Mouse (Mus musculus) right cerebral cortex, postnatal 10 days (tissue): ENCODE data around the gene Sipa1l2.

Experiments used
- DNase-seq, 2 experiments: peaks; one replicate each; pipeline ENCODE4 v3.0.0; 2021; ENCODE audit warnings: low spot score in 2 of 2

Gene Sipa1l2

DNA sequence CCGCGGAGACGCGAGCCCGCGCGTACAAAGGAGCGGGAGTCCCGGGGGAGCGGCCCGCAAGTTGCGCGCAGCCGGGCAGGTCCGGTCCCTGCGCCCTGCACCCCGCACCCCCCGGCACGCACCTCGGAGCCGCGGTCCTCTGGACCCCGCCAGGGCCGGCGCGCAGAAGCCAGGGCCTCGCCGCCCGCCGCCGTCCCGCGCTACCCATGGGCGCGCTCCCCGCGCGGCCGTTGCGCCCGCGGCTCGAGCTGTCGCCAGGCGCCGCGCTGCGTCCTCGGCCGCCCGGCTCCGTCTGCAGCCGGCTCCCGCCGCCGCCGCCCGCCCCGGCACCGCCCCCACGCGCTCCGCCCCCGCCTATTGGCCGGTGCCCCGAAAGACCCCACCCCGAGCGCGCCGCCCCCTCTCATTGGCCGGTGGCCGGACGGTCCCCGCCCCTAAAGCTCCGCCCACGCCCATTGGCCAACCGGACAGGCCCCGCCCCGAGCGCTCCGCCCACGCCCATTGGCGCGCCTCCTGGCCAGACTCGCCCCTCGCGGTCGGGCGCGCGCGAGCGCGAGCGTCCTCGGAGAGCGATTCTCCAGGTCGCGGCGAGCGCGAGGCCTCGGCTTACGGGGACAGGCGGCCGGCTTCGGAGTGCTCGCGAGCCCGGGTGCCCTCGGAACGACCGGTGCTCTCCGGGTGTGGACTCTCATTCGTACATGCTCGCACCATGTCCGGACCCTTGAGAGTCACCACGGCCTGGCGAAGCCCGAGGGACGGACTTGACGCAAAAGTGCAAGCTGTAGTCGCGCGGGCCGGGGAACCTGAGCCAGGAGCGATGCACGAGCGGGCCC lies at the start of gene Sipa1l2:
Gene Sipa1l2 (minus strand): TSS at position 276 of the 833 bp plus-strand sequence.
- DNase-seq, result peak; percentile 97 to 98

DNA sequence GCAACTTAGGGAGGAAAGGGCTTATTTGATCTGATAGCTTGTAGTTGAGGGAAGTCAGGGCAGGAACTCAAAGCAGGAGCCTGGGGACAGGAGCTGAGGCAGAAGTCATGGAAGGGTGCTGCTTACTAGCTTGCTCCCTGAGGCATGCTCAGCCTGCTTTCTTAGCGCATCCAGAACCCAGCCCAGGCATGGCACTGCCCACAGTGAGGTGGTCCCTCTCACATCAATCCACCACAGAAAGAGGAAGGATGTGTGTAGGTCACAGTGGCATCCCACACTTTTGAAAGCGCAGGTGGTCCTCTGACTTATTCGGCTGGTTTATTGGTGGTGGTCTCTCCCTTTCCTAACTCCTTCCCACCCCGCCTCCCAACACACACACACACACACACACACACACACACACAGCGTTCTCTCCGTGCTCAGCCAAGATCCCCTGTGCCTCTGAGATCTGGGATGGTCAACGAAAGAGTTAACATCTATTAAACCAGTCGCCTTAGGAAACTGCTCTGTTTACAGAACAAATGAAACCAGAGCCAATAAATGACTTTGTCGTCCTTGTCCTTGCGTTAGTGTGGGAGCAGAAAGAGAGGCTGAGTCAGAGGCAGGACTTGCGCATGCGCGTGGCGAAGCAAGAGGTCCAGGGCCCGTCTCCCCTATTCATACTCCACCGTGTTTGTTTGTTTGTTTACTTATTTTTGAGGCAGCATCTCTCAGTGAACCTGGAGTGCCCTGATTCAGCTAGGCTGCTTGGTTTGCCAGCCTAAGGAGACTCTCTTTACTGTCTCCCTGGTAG lies 49.1 kb upstream of the Sipa1l2 start:
- no peak for DNase-seq

DNA sequence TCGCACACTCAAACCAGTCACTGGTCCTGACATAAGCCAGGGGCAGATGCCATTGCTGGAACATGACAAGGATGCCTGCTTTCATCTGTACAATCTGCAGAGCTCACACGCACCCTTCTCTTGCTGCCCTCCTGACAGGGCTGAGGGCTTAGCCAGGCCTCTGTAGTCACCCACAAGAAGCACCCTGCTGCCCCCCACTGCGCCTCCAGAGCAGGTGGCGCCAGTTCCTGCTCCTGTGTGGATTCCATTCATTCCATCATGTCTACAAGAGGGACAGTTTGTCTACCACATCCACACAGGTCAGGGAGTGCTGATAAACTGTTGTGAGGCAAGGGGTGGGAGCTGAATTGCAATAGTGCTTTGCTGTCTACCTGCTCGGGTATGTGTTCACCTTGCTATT lies 47.3 kb upstream of the Sipa1l2 start:
- no peak for DNase-seq

DNA sequence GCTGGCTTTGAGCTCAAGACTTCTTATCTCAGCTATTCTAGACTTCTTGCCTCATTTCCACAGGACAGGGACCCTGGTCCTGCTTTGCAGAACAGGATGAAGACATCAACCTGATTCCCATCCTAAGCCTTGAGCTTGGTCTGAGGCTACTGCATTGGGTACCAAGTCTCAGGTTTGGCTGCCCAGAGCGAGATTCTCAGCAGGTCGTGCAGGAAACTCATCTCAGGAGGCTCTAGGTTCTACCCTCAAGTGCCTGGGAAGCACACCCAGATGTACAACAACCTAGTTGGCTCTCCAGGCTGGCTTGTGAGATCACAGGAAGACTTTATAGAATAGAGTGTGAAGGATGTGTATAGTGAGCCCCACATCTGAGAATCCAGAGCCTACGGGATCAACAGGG lies 46.4 kb upstream of the Sipa1l2 start:
- DNase-seq, result no peak

DNA sequence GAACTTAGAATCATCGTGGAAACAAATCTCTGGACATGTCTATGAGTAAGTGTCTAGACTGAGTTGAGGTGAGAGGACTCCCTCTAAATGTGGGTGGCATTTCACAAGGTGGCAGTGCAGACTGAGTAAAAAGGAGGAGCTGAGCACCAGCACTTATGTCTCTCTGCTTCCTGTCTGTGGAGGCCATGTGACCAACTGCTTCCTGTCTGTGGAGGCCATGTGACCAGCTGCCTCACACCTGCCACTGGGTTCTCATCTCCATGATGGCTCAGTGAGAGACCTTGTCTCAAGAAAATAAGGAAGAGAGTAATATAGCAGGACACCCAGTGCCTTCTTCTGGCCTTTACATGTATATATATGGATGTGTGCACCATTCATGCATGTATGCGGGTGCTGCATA lies 43.9 kb upstream of the Sipa1l2 start:
- no peak for DNase-seq

DNA sequence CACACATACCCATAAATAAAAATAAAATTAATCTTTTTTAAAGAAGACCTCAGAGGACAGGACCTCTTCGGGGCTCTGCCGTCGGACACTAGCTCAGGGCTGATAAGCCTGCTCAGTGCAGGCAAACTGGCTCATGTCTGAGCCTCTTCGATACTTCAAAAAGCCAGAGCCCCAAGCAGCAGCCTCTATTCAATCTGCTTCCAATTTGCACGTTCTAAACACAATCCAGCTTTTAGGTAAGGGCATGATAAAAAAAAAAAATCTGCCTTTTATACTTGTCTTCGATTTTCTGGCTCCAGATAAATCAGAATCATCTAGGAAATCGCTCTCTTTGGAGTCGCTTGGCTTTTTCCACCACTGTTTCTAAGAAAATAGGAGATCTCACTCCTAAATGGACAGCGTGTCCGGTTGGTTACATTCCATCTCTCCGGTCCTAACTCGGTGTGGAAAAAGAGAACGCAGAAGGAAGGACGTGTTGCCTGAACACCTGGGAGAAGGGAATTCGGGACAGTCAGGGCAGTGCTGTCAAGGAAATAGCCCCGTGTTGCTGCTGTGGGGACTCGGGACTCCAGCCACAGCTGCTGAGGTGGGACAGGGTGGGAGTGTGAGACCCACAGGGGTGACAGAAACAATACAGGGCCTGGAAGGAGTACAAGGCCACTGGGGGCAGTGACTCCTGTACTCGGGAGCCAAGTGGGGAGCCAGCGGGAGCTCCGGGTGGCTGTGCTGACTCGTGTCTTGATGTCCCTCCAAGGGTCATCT lies 42.4 kb upstream of the Sipa1l2 start:
- no peak for DNase-seq

DNA sequence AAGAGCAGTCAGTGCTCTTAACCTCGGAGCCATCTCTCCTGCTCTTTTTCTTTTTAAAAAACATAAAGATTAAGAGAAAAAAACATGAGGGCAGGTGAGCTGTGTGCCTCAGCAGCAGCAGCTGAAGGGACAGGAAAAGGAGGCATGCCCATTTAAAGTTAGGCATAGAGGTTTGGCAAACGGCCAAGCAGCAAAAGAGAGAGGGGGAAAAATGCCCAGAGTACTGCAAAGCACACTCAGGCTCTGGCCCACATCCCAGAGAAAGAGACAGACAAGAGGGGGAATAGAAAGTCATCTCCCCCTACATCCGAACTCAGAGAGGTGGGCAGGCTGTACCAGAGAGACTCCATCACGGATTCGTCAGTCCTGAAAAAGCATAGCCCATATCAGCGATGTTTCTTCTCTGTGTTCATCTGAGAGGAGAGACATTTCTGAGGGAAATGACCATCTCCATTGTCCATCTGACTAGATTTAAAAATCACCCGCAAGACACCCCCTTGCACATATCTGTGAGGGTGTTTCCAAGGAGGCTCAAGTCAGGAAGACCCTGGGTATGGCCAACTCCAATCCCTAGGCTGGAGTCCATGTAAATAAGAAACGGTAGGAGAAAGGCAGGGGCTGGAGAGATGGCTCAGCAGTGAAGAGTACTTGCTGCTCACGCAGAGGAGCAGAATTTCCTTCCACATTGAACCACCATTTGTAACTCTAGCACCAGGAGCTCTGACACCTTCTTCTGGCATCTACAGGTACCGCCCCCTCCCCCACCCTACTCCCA lies 41.6 kb upstream of the Sipa1l2 start:
- DNase-seq, result peak; percentile 67 to 73

DNA sequence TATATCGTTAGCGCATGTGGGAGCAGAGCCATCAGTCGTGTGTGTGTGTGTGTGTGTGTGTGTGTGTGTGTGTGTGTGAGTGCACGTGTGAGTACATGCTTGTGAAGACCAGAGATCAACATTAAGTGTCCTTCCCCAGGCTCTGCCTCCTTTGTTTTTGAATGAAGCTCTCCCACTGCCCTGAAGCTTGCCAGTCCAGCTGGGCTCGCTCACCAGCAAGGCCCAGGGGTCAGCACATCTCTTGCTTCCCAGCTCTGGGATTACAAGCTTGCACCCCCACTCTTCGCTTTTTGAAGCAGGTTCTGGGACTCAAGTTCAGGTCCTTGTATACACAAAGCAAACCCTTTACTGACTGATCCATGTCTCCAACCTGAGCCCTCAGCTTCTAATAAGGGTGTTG lies 40.1 kb upstream of the Sipa1l2 start:
- DNase-seq, result no peak

DNA sequence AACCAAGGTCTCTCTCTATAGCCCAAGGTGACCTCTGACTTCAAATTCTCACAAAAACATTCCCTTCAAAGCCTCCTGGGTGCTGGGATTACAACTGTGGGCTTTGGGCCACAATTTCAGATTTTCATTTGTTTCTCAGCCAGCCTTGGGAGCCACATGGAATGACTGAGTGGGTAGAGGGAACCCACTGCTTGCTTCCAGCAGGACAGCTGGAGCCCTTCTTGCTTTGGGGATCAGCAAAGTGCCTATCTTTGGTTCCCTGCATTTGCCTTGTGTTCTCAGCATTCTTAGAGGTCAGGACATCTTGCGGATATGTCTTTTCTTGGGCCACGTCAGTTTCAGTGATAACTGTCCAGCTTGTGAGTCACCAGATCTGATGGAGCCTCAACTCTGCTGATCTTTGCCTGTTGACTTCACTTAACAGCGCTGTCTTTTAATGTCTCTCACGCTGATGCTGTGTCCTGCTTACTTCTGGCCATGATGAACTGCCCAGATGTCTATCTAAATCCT lies 38.2 kb upstream of the Sipa1l2 start:
- DNase-seq, result no peak

DNA sequence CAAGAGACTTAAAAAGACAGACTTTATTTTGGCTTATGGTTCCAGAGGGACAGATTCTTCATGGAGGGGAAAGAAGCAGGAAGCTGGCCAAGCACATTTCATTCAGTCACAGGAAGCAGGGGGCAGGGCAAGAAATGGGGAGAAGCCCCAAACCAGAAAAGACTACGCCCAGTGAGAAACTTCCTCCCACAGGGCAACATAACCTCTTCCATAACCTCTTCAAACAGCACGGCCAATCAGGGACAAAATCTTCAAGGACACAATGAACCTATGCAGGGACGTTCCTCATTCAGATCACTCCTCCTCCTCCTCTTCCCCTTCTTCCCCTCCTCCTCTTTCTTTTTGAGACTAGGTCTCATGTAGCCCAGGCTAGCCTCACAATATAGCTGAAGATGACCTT lies 37.3 kb upstream of the Sipa1l2 start:
- no peak for DNase-seq

DNA sequence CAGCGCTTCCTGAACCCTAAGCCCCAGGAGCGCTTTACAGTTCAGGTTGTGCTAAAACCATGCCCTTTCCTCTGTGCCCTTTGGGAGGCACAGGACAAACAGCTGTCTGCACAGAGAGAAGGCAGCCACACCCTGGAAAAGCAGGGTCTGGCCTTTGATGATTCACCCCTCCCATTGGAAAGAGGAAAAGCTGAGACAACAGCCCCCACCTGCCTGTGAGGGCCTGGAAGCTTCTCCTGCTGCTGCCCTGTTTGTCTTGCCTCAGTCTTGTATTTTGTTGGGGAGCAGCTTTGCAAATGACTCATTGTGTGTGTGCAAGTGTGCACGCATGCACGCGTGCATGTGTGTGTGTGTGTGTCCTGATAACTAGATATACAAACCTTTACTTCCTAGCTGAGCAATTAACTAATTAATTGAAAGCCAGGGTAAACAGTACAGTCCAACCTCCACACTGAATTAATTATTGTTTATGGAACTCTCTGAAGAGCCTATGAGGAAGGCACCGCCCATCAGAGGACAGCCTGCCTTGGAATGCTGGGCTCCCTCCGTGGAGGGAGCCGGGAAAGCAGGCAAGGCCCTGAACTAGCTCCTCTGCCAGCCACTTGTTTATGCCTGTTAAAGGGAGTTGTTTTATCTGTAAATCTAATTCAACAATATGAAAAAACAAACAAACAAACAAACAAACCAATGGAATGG lies 35.4 kb upstream of the Sipa1l2 start:
- DNase-seq, result no peak

DNA sequence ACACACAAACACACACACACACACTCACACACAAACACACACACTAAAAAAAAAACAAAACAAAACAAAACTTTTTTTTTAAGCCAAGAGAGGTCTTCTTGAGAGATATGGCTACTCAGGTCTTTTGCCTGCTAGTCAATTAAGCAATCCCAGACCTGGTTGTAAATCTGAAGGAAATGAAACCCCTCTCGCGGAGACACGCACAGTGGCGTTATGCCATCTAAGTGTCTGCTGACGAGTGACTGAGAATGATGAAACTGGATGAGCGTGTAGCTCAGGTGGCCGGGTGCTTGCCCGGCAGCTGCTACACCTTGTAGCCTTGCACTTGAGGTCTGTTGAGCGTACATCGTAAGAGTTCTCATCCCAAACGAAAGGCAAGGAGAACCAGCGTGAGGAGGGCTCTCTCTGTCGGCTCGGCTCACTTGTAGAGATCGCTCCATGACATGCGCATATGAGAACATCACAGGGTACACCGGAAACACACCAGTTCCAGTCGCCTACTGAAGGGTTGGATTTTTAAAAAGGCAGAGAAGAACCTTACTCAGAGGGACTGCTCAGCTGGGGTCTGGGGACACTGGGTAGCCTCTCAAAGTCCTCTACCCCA lies 34.7 kb upstream of the Sipa1l2 start:
- DNase-seq, result no peak

DNA sequence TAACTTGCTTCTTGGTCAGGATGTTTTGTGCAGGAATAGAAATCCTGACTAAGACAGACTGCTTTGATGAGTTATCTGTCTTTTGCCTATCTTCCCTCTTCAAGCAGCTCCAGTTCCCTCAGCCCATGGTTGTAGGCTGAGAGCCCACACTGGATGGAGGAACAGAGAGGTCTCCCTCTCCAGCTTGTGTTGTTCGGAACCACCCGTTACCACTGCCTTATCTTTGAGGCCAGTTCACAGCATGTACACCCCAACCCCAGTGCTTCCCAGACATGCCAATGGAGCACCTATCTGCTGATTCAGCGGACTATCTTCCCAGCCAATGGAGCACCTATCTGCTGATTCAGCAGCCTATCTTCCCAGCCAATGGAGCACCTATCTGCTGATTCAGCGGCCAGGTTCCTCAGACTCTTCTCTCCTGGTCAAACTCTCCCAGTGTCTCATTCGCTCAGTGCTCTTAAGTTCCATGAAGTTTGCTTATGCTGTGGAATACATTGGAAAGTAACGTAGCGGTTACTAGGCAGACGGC lies 33.8 kb upstream of the Sipa1l2 start:
- DNase-seq, result no peak

DNA sequence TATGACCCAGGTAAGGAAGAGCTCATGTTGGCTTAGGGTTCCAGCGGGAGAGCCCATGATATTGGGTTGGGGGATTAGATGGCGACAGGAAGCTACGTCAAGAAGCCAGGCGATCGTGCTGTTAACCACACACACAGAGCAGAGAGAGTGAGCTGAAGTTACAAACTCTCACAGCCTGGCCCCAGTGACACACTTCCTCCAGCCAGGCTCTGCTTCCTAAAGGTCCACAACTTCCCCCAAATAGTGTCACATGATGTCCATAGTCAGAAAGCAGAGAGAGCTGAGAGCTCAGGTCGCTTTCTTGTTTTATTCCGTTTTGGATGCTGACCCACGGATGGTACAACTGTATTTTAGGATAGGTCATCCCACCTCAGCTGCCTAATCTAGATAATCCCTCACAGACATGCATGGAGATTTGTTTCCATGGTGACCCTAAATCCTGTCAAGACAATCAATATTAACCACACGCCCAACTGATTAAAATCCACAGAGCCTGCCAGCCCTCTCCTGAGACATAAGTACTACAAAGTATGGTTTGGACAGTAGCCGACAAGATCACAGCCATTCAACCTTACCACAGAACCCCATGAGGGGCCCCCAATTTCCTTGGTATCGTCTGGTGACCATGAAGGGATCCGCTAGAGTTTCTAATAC lies 30.6 kb upstream of the Sipa1l2 start:
- DNase-seq, result no peak

DNA sequence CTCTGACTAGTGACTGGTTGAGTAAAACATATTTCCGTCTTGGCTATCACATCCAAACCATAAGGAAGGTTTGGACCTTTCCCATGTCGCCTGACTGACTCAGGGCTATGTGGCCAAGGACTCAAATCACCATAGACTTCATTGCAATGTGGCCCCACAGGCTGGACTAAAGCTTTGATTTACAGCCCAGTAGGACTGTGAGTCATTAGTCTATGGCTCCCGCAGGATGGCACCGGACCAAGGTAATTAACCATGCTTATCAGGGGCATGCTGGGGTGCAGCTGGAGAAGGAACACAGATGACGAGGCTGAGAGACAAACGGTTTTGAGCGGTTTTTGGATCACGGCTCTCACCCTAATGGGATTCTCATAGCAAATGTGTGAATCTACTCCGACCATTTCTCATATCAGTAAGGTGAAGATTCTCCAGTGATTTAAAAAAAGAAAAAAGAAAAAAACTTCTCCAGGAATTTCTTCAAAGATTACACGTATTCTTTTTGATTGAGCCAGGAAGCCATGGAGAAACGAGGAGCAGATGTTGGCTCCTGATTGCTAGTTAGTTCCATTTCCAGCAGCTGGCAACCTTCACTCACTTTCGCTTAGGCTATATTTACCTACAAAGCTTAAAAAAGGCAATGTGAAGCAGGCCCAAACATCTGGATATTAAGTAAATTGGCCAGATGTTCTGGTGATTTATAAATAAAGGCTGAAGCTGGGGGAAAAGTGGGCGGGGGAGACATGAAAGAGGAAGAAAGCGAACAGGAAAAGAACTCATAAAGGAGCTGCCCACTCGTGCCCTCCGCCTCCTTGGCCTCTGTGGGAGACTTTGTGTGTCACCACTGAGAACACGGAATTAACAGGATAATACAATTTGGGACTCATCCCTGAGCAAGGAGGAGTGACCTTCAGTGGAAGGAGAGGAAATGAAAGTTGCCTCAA lies 26.2 kb upstream of the Sipa1l2 start:
- DNase-seq, result peak; percentile 53 to 58

DNA sequence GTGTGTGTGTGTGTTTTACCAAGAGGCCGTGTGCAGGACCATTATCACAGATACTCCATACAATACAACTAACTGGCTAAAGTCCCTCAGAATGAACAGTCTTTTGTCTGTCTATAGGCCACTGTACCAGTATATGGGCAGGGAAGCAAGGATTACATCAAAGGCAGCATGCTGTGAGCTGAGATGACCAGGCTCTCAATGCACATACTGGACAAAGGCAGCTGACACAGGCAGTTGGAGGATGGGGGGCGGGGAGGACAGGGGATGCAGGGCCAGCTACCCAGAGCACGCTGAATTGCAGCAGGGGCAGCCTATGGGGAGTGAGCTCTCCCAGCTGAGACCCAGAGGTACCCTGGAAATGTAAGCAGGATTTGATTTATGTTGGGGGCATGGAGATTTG lies 20.8 kb upstream of the Sipa1l2 start:
- no peak for DNase-seq

DNA sequence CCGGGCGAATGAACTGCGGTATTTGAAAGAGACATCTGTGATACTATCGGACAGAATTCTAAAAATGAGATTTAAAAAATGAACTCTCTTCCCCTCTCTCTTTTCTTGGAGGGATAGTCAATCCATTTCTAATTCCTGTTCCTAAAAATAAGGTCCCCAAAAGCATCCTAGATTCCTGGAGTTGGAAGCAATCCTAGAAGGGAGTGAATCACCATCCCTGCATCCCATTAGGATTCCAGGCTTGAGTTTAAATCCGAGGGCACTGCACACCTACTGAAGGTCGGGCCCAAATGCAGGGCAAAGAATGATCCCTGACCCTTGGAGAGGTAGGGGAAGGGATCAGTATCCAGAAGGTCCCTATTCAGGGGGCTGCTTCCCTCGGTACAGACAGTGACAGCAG lies 17.0 kb upstream of the Sipa1l2 start:
- DNase-seq, result no peak

DNA sequence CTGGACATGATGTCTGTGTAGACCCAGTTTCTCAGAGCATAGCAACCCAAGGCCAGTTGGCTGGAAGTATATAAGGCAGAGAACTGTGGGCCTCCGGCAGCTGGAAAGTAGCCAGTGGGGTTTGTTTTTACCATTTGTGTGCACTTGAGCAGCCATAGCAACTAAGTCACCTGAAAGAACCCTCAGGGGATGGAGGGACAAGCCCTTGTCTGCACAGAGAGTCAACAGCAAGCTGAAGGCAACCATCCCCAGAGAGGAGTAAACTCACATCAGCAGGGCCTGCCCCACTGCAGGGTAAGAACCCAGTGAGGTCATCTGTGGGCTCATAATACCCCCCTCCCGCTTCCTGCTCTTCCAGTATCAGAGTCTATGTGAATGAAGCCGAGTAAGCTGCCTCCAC lies 14.7 kb upstream of the Sipa1l2 start:
- no peak for DNase-seq
